Mouse (Mus musculus): ENCODE results near the gene Dclk2.

The Dclk2 gene

DNA sequence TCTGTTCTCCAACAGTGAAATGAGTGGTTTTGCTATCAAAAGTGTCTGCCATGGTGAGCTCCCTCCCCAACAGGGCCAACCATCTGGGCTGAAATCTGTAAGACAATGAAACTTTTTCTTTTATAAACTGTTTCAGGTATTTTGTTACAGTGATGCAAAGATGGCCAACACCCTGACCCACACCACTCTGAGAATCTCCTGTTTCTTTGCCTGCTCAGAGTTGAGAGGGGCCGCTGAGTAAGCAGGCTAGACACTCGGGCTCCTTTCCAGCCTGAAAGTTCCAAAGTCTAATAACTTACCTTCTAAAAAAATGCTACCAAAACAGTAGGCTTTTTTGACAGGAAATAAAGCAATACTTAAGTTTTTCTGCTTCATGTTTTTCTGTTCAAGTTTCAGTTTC lies 78.2 kb downstream of the Dclk2 start:
- DNase-seq = no peak

DNA sequence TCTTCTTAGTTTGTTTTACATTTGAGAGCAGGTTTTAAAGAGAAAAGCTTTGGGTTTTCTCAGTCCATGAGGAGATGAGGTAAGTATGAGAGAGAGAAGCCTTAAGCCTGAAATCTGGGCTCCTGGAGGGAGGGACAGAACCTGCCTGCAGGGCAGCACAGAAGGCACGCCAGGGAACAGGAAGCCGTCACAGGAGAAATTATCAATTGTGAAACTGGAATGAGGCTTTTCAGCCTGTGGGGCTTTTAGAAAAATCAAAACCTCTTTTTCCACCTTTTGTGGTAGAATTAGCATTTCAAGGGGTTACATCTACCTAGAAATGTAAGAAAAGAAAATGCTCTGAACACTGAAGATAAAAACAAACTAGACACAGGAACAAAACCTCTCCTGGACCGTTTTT lies 81.0 kb downstream of the Dclk2 start:
- DNase-seq = no peak

DNA sequence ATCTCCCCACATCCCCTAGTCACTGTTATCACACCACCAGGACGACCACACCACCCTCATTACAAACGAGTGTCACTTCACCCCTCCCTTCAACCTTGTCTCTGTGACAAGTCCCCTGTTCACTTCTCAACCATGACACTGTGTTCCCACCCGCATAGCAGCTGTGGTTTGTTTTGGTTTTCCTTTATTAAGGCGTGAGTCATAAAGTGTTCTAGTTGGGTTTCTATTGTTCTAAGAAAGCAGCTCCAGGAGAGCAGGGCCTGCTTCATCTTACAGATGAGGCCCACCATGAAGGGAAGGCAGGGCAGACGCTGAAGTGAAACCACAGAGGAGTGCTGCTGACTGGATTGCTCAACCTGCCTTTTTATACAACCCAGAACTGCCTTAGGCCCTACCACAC lies 83.3 kb downstream of the Dclk2 start:
- no peak for DNase-seq

DNA sequence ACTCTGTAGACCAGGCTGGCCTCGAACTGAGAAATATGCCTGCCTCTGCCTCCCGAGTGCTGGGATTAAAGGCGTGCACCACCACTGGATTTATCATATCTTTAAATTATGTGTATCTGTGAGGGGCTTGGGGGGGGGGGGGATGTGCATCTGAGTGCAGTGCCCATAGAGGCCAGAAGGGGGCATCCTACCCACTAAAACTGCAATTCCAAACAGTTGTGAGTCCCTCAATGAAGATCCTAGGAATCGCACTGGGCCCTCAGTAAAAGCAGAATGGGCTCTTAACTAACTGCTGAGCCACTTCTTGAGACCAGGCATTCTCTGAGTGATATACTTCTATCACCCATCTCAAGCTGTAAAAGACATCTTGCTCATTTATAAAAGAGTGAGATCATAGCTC lies 85.5 kb downstream of the Dclk2 start:
- peak; percentile 50 for DNase-seq

DNA sequence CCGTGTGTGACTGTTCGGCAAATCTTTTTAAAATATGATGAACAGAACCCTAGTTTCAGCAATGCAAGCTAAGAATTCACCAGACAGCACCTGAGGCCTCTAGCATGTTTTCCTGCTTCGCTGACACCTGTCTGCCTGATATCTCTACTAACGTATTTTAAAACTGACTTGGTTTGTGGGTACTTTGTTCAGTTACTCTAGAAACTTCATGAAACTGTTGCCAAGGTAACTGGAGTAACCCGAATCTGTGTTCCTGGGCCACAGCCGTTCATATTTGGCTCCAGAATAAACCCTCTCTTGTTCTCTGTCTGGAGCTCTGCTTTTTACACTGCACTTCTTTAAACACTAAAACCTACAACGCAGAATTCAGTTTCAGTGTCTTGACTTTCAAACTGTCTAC lies 86.3 kb downstream of the Dclk2 start:
- DNase-seq = peak; percentile 36

DNA sequence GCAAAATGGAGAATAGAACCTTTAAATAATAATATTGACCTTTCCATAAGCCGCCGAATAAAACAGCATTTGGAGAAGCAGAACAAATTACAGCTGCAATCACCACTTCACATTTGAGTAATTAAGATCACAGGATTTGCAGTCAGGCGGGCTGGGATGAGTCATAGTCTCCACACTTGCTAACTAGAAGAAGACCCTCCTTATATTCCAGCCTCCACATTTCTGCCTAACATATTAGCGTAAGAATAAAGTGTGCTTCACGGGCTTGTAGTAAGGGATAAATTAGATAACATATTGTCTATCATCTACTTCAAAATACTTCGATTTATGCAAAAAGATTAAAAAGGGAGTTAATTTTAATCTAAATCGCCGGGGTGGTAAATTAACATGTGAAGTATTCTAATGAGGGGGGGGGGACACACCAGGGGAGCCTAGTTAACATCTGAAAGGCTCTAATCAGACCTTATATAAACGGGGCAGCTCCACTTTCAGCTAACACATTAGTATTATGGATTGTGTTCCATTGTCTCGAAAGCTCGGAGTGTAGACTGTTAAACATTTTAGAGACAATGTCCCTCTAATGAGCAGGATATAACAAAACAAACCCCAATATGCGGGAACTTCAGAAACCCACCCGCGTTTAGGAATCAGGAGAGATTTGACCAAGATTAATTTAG lies 87.9 kb downstream of the Dclk2 start:
- DNase-seq = no peak

DNA sequence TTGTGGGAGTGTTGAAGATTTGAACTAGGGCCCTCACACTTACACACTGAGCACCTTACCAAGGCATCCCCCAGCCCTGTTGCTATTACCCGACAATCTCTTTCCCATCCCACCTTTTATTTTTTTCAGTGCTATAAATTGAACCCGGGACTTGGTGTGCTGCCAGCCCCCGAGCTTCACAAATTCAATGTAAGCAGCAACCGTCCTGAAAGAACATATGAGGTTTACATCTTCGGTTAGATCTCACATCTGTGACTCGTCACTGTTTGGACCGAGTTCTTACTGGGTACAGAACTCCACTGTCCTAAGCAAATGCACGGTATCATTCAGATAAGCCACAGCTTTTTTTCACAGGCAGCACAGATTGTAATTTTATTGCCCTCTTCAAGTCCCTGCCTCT lies 88.5 kb downstream of the Dclk2 start:
- no peak for DNase-seq

DNA sequence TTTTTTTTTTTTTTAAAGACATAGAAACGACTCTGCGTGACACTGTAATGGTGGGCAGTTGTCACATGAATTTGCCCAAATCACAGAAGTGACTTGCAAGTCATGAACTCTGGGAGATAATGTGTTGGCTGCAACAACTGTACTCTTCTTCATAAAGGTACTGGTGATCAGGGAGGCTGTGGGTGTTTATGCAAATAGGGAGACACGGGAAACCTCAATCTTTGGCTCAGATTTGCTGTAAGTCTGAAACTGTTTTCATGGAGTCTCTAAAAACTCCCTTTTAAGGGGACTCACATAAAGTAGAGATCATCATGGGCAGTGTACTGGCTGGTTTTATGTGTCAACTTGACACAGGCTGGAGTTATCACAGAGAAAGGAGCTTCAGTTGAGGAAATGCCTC lies 93.1 kb downstream of the Dclk2 start:
- no peak for DNase-seq

DNA sequence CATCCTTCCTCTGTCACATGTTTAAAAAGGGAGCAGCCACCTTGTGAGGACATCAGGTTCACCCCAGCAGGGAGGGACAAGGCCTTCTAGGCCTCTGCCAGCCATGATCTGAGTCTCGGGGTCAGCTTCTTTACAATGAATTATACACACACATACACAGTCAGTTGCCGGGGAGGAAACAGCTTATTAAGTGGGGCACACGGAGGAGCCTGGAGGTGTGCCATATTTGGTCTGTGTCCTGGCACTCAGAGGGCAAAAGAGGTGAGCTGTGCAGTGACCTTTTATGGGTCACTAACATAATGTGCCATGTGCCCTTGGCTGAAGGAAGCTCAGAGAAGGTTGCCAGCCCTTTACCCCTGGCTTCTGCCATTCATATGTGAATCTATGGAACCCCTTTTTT lies 99.3 kb downstream of the Dclk2 start:
- DNase-seq = no peak

DNA sequence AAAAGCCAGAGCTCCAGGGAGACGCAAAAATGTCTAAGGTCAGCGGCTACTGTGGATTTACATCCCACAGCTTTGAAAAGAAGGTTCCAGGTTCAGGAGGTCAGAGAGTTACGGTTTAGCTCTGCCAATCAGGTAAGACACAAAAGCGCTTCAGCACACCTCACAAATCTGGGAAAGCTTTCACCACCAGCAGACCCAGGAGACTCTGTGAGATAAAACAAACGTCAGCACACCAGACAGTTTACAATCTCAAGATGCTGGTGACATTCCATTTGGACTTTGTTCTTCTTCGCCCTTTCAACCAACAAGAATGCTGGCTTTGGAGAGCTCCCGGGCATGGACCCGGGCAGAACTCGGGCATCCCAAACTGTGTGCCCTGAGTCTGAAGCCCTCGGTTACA lies 100.3 kb downstream of the Dclk2 start:
- no peak for DNase-seq

DNA sequence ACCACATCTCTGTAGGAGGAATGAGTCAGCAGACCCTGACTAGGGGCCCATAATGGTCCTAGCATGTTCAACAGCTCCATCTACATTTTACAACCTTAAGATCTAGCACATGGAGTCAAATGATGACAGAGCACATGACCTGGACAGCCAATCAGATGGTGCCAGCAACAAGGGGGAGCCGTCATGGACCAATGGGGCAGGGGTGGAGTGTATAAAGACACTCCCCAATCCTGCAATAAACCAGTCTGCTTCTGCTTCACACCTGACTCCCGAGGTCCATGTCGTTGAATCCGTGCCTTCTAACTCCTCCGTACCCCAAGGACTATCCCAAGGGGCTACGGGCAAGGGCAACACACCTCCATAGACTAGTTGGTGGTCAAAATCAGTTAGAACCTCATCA lies 101.3 kb downstream of the Dclk2 start:
- DNase-seq = no peak

DNA sequence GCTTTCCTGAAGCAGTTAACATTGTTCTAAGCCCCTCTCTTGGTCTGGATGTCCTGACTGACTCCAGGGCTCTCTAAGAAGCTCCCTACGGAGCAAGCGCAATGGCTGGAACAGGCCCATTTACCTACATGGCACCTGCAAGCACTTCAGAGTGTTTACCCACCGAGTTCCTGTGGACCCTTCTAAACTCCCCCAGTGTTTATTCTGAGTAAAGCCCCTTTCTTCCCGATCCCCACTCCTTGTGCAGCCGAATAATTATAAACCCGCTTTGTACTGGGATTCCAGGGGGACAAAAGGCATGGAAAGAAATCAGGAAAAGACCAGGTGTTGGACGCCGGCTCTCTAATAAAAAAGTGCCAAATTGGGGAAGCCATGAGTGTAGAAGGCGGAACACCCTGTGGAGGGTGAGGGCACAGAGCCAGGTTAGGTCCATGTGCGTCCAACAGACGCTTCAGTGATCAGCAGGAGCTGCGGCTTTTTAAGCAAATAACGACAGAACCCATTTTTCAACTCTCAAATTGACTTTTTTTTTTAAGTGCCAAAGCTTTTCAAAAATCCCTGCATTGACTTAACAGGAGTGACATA lies 102.6 kb downstream of the Dclk2 start:
- DNase-seq = no peak

DNA sequence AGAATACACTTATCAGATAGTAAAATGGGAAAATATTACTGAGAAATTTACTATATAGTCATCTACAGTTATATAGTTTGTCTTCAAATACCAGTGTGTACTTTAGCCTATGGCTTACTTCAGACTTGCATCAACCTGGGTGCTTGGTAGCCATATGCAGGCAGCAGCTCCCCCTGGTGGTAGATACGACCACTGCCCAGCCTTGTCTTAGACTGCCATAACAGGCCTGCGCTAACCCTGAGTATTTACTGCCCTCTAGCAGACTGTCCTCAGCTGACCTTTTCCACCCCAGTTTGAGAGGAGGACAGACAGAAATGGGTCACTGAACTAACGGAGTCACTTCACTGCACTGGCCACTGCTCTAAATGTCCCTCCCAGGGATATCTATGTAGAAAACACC lies 108.0 kb downstream of the Dclk2 start:
- peak; percentile 88 for DNase-seq

DNA sequence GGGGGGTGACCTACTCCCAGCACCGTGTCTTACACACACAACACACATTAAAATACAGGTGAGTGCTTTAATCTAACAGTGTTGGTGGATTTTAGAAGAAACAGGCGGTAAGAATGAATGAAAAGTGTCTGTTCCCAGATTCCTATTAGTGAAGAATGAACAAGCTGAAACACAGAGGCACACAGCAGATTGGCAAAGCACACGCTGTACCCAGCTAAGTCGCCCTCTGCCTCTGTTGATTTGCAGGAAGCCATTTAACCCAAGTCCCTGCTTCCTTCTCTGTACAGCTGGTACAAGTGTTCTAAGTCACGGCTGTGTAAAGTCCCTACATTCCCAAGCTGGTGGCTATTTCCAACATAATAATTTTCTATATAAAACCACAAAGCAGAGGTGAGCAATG lies 109.7 kb downstream of the Dclk2 start:
- DNase-seq = no peak

DNA sequence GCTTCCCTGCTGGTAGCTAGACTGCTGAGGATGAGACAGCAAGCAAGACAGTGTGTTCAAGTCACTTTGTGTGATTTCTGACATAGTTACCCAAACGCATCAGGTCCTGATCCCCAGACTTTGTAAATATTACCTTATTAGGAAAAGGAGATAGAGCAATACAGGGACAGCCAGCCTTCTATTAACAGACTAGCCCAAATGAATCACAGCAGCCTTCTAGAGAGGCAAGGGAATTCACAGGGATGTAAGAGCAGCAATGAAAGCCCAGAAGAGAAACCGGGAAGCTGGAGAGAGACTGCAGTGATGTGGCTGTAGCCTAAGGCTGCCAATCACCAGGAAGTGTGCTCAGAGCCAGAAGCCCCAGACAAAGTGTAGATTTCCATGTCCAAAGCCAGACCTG lies 111.0 kb downstream of the Dclk2 start:
- DNase-seq = no peak

DNA sequence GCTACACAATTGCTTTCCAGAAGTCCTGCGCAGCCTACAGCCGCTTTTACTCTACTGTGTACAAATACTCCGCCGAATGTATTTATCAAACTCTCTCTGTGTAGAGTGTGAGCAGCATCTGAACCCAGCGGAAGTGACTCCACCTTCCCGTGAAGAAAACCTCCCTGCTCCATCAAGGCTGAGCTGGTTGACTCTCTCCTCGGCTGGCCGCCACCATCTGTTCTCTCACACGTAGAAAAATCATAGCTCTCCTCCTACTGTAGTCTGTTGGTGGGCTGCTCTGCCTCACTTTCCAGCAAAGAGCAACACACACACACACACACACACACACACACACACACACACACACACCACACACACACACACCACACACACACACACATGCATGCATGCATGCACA lies 111.5 kb downstream of the Dclk2 start:
- no peak for DNase-seq

DNA sequence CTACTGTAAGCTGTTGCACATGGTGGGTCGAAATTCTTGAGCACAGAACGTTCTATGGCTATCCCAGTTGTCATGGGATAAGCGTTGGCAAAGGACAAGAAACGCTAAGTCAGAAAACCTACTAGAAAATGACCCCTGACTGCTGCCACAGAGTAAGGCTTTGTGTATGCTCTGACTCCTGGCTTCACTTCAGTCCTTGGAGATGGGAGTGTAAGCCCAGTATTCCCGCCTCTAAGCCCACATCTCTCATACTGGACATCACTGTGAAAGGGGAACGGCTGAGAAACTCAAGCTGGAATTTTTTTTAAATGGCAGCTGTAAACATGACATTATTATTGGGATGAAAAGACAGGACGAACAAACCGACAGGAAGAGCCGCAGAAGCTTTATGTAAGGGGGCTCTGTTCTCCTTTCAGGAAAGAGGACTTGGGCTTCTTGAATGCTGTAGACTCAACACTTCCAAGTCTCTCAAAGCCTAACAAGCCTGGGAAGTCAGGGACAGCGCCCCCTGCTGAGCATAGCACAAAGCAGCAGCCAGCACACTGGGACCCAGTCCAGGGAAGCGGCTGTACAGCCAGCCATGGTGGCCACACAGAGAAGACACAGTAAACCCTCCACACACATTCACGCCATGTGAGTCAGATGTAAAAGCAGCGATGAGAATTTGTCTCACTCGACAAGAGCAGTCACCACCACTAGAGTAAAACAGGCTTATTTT lies 112.7 kb downstream of the Dclk2 start:
- peak; percentile 62 for DNase-seq

DNA sequence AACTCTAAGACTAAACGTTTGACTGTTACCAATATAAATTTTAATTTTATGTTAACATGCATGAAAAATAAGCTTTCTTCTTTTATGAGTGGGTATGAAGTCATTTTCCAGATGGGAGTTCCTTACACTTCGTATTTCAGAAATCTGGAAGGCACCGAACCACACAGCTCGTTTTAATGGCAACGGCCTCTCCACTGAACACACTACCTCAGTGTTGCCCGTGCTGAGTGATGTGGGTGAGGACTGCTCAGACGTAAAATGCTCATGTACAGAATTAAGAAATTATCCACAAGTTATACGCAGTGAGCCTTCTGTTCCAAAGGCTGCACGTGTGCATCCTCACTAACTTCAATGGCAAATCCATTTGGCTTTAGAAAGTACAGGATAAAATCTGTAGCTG lies 113.8 kb downstream of the Dclk2 start:
- DNase-seq = no peak

DNA sequence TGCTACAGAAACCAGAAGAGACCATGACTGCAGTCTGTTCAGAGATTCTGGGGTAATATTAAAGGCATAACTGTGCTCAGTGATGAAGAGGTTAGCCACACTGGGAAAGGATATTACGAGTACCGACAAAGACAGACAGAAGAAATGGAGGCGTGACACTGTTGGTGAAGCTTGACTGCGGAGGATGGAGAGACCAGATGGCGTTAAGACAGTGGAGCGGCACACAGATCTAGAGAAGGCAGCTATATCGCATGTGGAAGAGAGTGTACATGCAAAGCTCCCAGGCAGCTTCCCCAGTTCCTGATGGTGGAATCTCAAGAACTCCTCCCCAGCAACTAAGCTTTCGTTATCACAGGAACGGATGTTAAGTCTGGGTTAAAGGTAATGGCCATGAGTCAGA lies 116.4 kb downstream of the Dclk2 start:
- DNase-seq = no peak

DNA sequence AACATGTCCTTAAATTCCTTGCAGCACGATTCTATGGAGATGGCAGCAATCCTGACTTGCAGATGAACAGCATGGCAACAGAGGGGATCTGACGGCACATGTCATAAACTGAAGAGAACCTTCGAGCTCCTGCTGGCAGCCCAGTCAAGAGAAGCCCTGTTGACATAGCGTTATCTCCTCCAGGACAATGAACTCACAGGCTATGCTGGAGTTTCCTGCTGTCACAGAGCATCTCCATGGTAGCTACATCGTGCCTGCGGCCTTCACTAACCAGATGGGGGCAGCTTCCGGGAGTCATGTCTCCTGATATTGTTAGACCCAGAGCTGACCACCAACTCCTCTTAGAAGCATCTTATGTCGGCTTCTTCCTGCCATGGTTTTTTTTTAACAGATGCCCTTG lies 117.8 kb downstream of the Dclk2 start:
- DNase-seq = no peak

DNA sequence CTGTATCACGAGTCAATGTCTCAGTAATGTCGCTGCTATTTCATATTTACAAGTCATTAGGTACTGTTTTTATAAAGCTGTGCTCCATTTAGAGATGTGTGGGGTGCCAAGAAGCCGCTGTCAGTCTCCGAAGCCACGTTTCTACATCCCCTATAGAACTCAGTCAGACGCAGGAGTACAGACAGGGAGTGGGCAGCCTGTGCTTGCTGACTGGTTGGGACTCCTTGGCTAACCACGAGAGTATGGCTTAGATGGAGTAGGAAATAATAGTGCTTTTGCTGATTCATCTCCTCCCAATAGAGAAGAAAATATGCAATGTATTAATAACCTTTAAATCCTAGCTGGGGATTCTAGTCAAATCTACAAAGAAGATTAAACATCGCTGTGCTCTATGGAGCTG lies 119.8 kb downstream of the Dclk2 start:
- no peak for DNase-seq

DNA sequence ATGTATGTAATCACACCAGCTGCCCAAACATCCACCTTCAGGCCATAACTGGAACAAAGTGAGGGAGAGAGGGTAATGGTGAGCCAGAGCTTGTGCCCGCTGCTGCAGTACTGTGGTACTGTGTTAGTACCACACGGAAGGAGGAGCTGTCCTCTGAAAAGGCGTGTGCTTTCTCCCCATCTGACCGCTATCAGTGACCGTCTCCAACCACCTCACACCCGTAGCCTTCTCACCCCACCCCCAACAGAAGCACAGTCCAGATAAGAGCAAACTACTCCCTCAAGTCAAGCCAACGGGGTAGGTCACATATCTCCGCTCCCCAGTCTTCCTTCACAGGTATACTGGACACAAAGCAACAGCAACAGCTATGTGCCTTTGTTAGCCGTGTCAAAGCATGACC lies 121.6 kb downstream of the Dclk2 start:
- no peak for DNase-seq

DNA sequence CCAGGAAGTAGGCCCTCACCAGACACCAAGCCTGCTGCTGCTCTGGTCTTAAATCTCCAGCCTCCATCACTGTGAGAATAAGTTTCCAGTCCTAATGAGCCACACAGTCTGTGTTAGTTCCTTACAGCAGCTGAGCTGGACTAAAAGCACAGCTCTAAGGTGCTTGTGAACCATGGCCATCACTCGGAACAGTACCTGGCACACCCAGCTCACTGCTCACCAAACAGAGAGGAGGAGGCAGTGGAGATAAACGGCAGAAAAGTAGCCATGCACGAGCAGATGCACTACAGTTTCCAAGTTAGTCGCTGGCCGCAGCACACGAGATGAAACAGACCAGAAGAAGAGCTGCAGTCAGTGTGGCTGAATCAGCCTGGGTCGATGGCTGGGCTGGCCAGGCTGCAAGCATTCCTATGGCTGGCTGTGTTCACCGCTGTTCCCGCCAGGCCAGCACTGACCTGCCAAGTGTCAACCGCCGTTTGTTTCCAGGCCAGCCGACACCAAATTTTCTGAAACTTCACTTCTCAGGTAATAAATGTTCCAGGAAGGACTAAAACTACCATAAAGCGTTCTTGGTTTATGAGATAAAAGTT lies 122.7 kb downstream of the Dclk2 start:
- no peak for DNase-seq

DNA sequence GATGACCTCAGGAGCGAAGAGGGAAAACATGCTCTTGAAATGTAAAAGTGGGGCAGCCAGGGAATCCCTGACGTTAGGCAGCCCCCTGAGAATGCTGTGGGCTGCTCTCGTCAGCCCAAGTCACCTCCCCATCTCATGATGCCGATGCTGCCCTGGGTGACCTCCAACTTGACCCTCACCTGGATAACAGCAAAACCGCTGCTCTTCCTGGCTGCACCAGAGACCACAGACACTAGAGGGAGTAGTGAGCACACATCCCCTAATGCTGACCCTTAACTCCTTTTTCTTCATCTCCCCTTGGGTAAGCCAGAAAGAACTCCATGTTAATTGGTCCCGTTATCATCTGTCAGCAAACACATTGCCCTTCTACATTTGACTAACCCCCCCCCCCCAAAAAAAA lies 123.9 kb downstream of the Dclk2 start:
- peak; percentile 28 for DNase-seq

All from thymus, postnatal 4 days (tissue).